Mouse (Mus musculus): Measurements from ENCODE around the gene Msh4. TPM values are rescaled to one million over a fixed set of nuclear protein-coding genes. Genes with fewer than 3 reads are reported as not detected.
A peak's percentile ranks its signal among the peaks of the same experiment; 100 is the strongest.

Msh4 gene
- 0.03 TPM for polyA plus RNA-seq (2021)

GRCm38 (mm10) chr3:153906136-153906871 is at the start of gene Msh4:
TSS of gene Msh4 (minus strand) at chr3:153906138.
- DNase-seq (ENCODE audit: low read depth, low spot score) = no peak

GRCm38 (mm10) chr3:153948176-153948575 is 42.2 kb upstream of the Msh4 start:
- CTCF ChIA-PET = interaction anchor here (0.9 to 7.0 kb wide), 5 partner anchors 12 to 278 kb away, joined by 3 to 64 read pairs (median 5); partner anchors contain the start of gene Rabggtb
- ATAC-seq = no peak
- H3K27me3 ChIP-seq = peaks cover 4% of the 10 kb centered on the region
- POLR2A ChIA-PET = no interaction called here
- TF ChIP-seq CTCF (IDR thresholded peaks at IDR 0.05) = no peak
- in situ Hi-C loops (cut with MboI; ENCODE audit: low pct_unique_long_range_greater_than_20kb) = no loop called here
- DNase-seq (ENCODE audit: low read depth, low spot score) = no peak

More at GRCm38 (mm10) chr3:153906136-153906871, at the start of gene Msh4:
- in situ Hi-C loops (cut with MboI; ENCODE audit: low pct_unique_long_range_greater_than_20kb) = loop anchor here (25.0 kb wide), 2 partner anchors 1181 to 1544 kb away; partner anchors contain the start of genes Fpgt and Lrriq3
- no peak for ATAC-seq
- CTCF ChIA-PET = no interaction called here
- no peaks in the 10 kb centered on the region for H3K27me3 ChIP-seq
- POLR2A ChIA-PET = no interaction called here
- TF ChIP-seq CTCF (IDR thresholded peaks at IDR 0.05) = no peak

GRCm38 (mm10) chr3:153947271-153947670 is 41.3 kb upstream of the Msh4 start:
- POLR2A ChIA-PET = interaction anchor here (0.6 to 0.7 kb wide), 2 partner anchors 11 to 176 kb away, joined by 3 to 8 read pairs; no protein-coding TSS in a partner anchor
- in situ Hi-C loops (cut with MboI; ENCODE audit: low pct_unique_long_range_greater_than_20kb) = no loop called here
- CTCF ChIA-PET = interaction anchor here (1.8 to 7.0 kb wide), 2 partner anchors 13 to 34 kb away, joined by 5 to 64 read pairs; partner anchors contain the start of gene Rabggtb
- TF ChIP-seq CTCF (IDR thresholded peaks at IDR 0.05) = no peak
- DNase-seq (ENCODE audit: low read depth, low spot score) (no peak), ATAC-seq (no peak)
- peaks cover 4% of the 10 kb centered on the region for H3K27me3 ChIP-seq

GRCm38 (mm10) chr3:153944335-153944990 is 38.5 kb upstream of the Msh4 start, which contains the start of gene Acadm:
TSS of gene Acadm (minus strand) at chr3:153944632.
- in situ Hi-C loops (cut with MboI; ENCODE audit: low pct_unique_long_range_greater_than_20kb) = no loop called here
- H3K27me3 ChIP-seq = no peaks in the 10 kb centered on the region
- POLR2A ChIA-PET = interaction anchor here (0.6 to 1.6 kb wide), 5 partner anchors 13 to 92 kb away, joined by 3 to 5 read pairs (median 4); no protein-coding TSS in a partner anchor
- TF ChIP-seq CTCF (IDR thresholded peaks at IDR 0.05) = no peak
- CTCF ChIA-PET = interaction anchor here (0.9 to 7.0 kb wide), 5 partner anchors 10 to 282 kb away, joined by 3 to 64 read pairs (median 3); no protein-coding TSS in a partner anchor
- ATAC-seq (peak; percentile 98), DNase-seq (ENCODE audit: low read depth, low spot score) (peak; percentile 99)

- peak; percentile 68 for ATAC-seq
These were observed 38.0 kb upstream of the Msh4 start for GRCm38 (mm10) chr3:153943901-153944334.

GRCm38 (mm10) chr3:153943003-153943640 is 37.2 kb upstream of the Msh4 start:
- in situ Hi-C loops (cut with MboI; ENCODE audit: low pct_unique_long_range_greater_than_20kb) = no loop called here
- ATAC-seq = no peak
- H3K27me3 ChIP-seq = no peaks in the 10 kb centered on the region
- POLR2A ChIA-PET = interaction anchor here (1.0 to 1.4 kb wide), 4 partner anchors 10 to 283 kb away, joined by 3 to 5 read pairs (median 3); no protein-coding TSS in a partner anchor
- CTCF ChIA-PET = interaction anchor here (1.0 to 2.4 kb wide), 3 partner anchors 18 to 25 kb away, joined by 3 to 12 read pairs (median 3); no protein-coding TSS in a partner anchor
- no peak for DNase-seq (ENCODE audit: low read depth, low spot score)
- TF ChIP-seq CTCF (IDR thresholded peaks at IDR 0.05) = no peak

More at GRCm38 (mm10) chr3:153943901-153944334, 38.0 kb upstream of the Msh4 start:
- no peak for TF ChIP-seq CTCF (IDR thresholded peaks at IDR 0.05)
- ChIA-PET CTCF (interaction anchor here (1.6 kb wide), 1 partner anchor 11 kb away, joined by 7 read pairs; no protein-coding TSS in a partner anchor), POLR2A (interaction anchor here (1.0 to 1.6 kb wide), 5 partner anchors 9 to 91 kb away, joined by 3 to 5 read pairs (median 3); no protein-coding TSS in a partner anchor)
- DNase-seq (ENCODE audit: low read depth, low spot score) = no peak
- in situ Hi-C loops (cut with MboI; ENCODE audit: low pct_unique_long_range_greater_than_20kb) = no loop called here
- H3K27me3 ChIP-seq = no peaks in the 10 kb centered on the region

- in situ Hi-C loops (cut with MboI; ENCODE audit: low pct_unique_long_range_greater_than_20kb) = no loop called here
- ATAC-seq = no peak
- DNase-seq (ENCODE audit: low read depth, low spot score) = no peak
These were observed 35.7 kb upstream of the Msh4 start for GRCm38 (mm10) chr3:153941613-153942012.

GRCm38 (mm10) chr3:153940486-153940885 is 34.5 kb upstream of the Msh4 start:
- DNase-seq (ENCODE audit: low read depth, low spot score) (no peak), ATAC-seq (no peak)
- CTCF ChIA-PET = interaction anchor here (1.0 to 2.0 kb wide), 5 partner anchors 9 to 36 kb away, joined by 3 to 7 read pairs (median 3); no protein-coding TSS in a partner anchor
- POLR2A ChIA-PET = no interaction called here
- no peaks in the 10 kb centered on the region for H3K27me3 ChIP-seq
- in situ Hi-C loops (cut with MboI; ENCODE audit: low pct_unique_long_range_greater_than_20kb) = no loop called here
- no peak for TF ChIP-seq CTCF (IDR thresholded peaks at IDR 0.05)

More at GRCm38 (mm10) chr3:153941613-153942012, 35.7 kb upstream of the Msh4 start:
- CTCF ChIA-PET = interaction anchor here (1.0 to 2.4 kb wide), 8 partner anchors 8 to 37 kb away, joined by 3 to 12 read pairs (median 3); no protein-coding TSS in a partner anchor
- H3K27me3 ChIP-seq = no peaks in the 10 kb centered on the region
- POLR2A ChIA-PET = interaction anchor here (0.6 kb wide), 1 partner anchor 42 kb away, joined by 3 read pairs; no protein-coding TSS in a partner anchor
- no peak for TF ChIP-seq CTCF (IDR thresholded peaks at IDR 0.05)

GRCm38 (mm10) chr3:153940021-153940420 is 34.1 kb upstream of the Msh4 start:
- TF ChIP-seq CTCF (IDR thresholded peaks at IDR 0.05) = no peak
- in situ Hi-C loops (cut with MboI; ENCODE audit: low pct_unique_long_range_greater_than_20kb) = no loop called here
- DNase-seq (ENCODE audit: low read depth, low spot score) = no peak
- H3K27me3 ChIP-seq = no peaks in the 10 kb centered on the region
- ATAC-seq = no peak
- ChIA-PET CTCF (interaction anchor here (1.4 to 2.0 kb wide), 2 partner anchors 9 to 35 kb away, joined by 3 to 7 read pairs; no protein-coding TSS in a partner anchor), POLR2A (interaction anchor here (1.6 kb wide), 1 partner anchor 27 kb away, joined by 4 read pairs; no protein-coding TSS in a partner anchor)
